Mouse (Mus musculus): ENCODE results near the gene P2rx4.
A peak's percentile ranks its signal among the peaks of the same experiment; 100 is the strongest.

The P2rx4 gene

GRCm38 (mm10) chr5:122763271-122764031, 56.1 kb downstream of the P2rx4 start:
- DNase-seq, result no peak

DNA sequence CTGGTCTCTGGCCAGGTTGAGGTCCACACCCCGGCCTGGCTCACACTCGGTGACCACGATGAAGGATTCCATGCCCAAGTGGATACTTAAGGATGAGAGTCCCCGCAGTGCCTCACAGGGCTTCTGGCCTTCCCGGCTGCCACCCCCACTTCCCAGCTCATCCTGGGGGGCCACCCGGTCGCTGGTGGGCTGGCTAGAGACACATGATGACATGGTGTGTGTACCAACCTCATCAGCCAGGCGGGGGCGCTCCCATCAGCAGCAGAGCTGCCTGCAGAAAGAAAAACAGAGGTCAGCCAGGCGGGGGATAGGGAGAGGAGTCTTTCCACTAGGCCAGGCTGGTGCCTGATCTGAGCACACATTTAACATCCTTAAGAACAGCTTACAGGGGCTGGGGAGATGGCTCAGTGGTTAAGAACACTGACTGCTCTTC, 56.7 kb downstream of the P2rx4 start:
- peak; percentile 77 for DNase-seq

DNA sequence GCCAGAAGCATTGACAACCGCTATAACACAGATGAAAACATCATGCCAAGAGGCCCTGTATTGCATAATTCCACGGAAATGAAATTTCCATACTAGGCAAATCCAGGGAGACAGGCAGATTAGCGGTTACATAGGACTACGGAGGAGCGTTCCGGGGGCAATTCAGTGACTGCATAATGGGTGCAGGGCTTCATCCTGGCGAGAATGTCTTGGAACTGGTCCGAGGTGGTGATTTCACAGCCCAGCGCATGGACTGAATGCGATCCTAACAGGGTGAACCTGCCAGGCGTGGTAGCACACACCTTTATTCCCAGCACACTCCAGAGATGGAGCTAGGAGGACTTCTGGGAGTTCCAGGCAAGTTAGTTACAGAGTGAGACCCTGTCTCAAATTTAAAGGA, 59.9 kb downstream of the P2rx4 start:
- no peak for DNase-seq

GRCm38 (mm10) chr5:122769101-122769568, 61.8 kb downstream of the P2rx4 start:
- no peak for DNase-seq

DNA sequence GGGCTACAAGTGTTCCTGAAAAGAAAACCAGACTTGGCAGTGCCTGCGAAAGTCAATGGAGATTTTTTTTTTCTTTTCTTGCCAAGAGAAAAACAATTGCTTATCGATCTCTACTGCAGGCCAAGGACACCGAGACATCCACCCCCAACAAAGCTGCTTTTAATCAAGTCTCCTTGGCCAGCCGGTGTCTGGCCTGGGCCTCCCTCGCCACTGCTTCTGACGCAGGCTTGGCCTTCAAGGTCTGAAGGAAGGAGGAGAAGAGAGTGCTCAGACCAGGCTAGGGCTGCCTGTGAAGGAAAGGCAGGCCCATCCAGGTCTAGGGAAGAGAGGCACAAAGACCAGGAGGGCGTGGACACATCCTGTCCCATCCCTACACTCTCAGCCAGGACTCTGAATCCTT, 63.0 kb downstream of the P2rx4 start:
- peak; percentile 56 for DNase-seq

- DNase-seq, result peak; percentile 86
These were observed 63.5 kb downstream of the P2rx4 start for GRCm38 (mm10) chr5:122770806-122771261.

DNA sequence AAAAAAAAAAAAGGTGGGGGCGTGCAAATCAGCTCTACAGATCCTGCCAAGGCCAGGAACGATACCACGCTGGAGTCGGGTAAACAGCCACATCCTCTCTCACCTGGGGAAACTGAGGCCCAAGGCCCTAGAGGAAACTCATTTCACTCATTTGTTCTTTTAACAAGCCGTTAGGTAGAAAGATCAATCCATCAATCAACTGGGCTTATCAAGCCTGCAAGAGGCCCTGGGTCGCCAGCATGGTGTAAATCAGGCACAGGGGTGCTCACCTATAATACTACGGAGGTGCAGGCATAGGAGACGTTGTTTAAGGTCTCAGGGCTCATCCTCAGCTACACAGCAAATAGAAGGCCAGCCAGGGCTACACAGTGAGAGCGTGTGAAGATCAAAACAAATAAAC, 64.1 kb downstream of the P2rx4 start:
- DNase-seq, result no peak

GRCm38 (mm10) chr5:122773756-122774155, 66.4 kb downstream of the P2rx4 start:
- DNase-seq, result no peak

- DNase-seq, result no peak
These were observed 67.6 kb downstream of the P2rx4 start for GRCm38 (mm10) chr5:122774743-122775611.

- DNase-seq, result no peak
These were observed 68.4 kb downstream of the P2rx4 start for GRCm38 (mm10) chr5:122775646-122776286.

- no peak for DNase-seq
These were observed 70.0 kb downstream of the P2rx4 start for GRCm38 (mm10) chr5:122777322-122777721.

- no peak for DNase-seq
These were observed 71.2 kb downstream of the P2rx4 start for GRCm38 (mm10) chr5:122778231-122779226.
